Mouse (Mus musculus): ENCODE measurements around the gene Cenpb.

DNA sequence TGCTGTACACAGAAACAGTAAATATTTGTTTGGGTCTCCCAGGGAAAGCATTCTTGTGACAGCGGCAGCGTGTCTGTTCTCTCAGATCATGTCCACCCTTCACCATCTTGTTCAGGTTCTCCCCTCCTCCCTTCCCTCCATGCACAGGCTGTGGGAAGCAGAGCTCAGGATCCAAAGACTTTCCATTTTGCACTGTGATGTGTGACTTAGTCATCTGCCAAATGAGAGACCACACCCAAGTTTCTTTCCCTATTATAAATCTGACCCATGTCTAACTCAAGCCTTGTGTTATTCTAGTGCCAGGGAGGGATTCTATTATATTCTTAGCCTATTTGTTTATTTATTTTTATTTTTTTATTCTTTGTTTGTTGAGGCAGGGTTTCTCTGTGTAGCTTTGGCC lies 28.5 kb upstream of the Cenpb start:
- TF ChIP-seq CTCF (IDR thresholded peaks at IDR 0.05; ENCODE audit: low read depth) (no peak), EP300 (IDR thresholded peaks at IDR 0.05; ENCODE audit: low read depth) (no peak)
